Mouse (Mus musculus): ENCODE results near the gene Gm45717. TPM values are rescaled to one million over a fixed set of nuclear protein-coding genes. Genes with fewer than 3 reads are reported as not detected.
A peak's percentile ranks its signal among the peaks of the same experiment; 100 is the strongest.

Gene Gm45717
- total and polyA plus RNA-seq, 2 experiments from 2014 or later: 0.38 TPM; not detected in 1

- Histone ChIP-seq H3K9me3 (ENCODE audit: low read length) (no peaks in the 10 kb centered on the region), H3K4me3 (ENCODE audit: low read length) (peak overlapping the region; percentile 32), H3K9ac (replicated peaks; ENCODE audit: low read length) (0 out of 2 replicates have a peak overlapping the region, but pooled peaks have one; percentile 37), H3K4me2 (ENCODE audit: low read depth, low read length) (peak overlapping the region; percentile 61), H3K27me3 (ENCODE audit: insufficient read depth, low read length) (no peaks in the 10 kb centered on the region), H3K36me3 (ENCODE audit: insufficient read depth, low read length) (no peaks in the 10 kb centered on the region), H3K4me1 (ENCODE audit: insufficient read depth, low read length) (peaks cover 4% of the 10 kb centered on the region; the same call in 1 of the 2 replicates), H3K27ac (no peak overlapping the region)
- TF ChIP-seq CTCF (IDR thresholded peaks at IDR 0.05; ENCODE audit: low read depth): no peak
- ATAC-seq (peak; percentile 41; the same call in 1 of the 2 replicates), DNase-seq (ENCODE audit: low spot score) (peak; percentile 45)
- 20% methylated on average over 17 of the region's 17 CpGs for WGBS
These were observed 395 bp downstream of the Gm45717 start for GRCm38 (mm10) chr7:140955342-140955741.

- H3K36me3 ChIP-seq (ENCODE audit: insufficient read depth, low read length): no peaks in the 10 kb centered on the region
- ATAC-seq (no peak), DNase-seq (ENCODE audit: low spot score) (no peak)
- peak overlapping the region; percentile 61 for H3K4me2 ChIP-seq (ENCODE audit: low read depth, low read length)
- WGBS: 18% methylated on average over 9 of the region's 9 CpGs
- peak overlapping the region; percentile 32; the same call in 1 of the 2 replicates for H3K4me3 ChIP-seq (ENCODE audit: low read length)
- TF ChIP-seq CTCF (IDR thresholded peaks at IDR 0.05; ENCODE audit: low read depth): no peak
- no peak overlapping the region for H3K9ac ChIP-seq (replicated peaks; ENCODE audit: low read length)
- no peaks in the 10 kb centered on the region for H3K27me3 ChIP-seq (ENCODE audit: insufficient read depth, low read length)
- peaks cover 4% of the 10 kb centered on the region; the same call in 1 of the 2 replicates for H3K4me1 ChIP-seq (ENCODE audit: insufficient read depth, low read length)
- no peaks in the 10 kb centered on the region for H3K9me3 ChIP-seq (ENCODE audit: low read length)
- H3K27ac ChIP-seq: no peak overlapping the region
These were observed 1.0 kb downstream of the Gm45717 start for GRCm38 (mm10) chr7:140954733-140955071.

- H3K4me1 ChIP-seq (ENCODE audit: insufficient read depth, low read length): peaks cover 4% of the 10 kb centered on the region; the same call in 1 of the 2 replicates
- H3K4me2 ChIP-seq (ENCODE audit: low read depth, low read length): peak overlapping the region; percentile 61
- TF ChIP-seq CTCF (IDR thresholded peaks at IDR 0.05; ENCODE audit: low read depth): no peak
- H3K9ac ChIP-seq (replicated peaks; ENCODE audit: low read length): no peak overlapping the region
- H3K27me3 ChIP-seq (ENCODE audit: insufficient read depth, low read length): no peaks in the 10 kb centered on the region
- H3K27ac ChIP-seq: no peak overlapping the region
- 68% methylated on average over 15 of the region's 15 CpGs for WGBS
- H3K36me3 ChIP-seq (ENCODE audit: insufficient read depth, low read length): no peaks in the 10 kb centered on the region
- no peak overlapping the region for H3K4me3 ChIP-seq (ENCODE audit: low read length)
- ATAC-seq (no peak), DNase-seq (ENCODE audit: low spot score) (no peak)
- H3K9me3 ChIP-seq (ENCODE audit: low read length): no peaks in the 10 kb centered on the region
These were observed 1.7 kb downstream of the Gm45717 start for GRCm38 (mm10) chr7:140953800-140954732.

GRCm38 (mm10) chr7:140953133-140953532 lies 2.6 kb downstream of the Gm45717 start:
- ATAC-seq (no peak), DNase-seq (ENCODE audit: low spot score) (no peak)
- H3K9me3 ChIP-seq (ENCODE audit: low read length): no peaks in the 10 kb centered on the region
- H3K4me3 ChIP-seq (ENCODE audit: low read length): no peak overlapping the region
- H3K9ac ChIP-seq (replicated peaks; ENCODE audit: low read length): no peak overlapping the region
- TF ChIP-seq CTCF (IDR thresholded peaks at IDR 0.05; ENCODE audit: low read depth): no peak
- H3K36me3 ChIP-seq (ENCODE audit: insufficient read depth, low read length): no peaks in the 10 kb centered on the region
- 85% methylated on average over 11 of the region's 11 CpGs for WGBS
- no peak overlapping the region for H3K27ac ChIP-seq
- H3K27me3 ChIP-seq (ENCODE audit: insufficient read depth, low read length): no peaks in the 10 kb centered on the region
- H3K4me2 ChIP-seq (ENCODE audit: low read depth, low read length): no peak overlapping the region
- peaks cover 4% of the 10 kb centered on the region; the same call in 1 of the 2 replicates for H3K4me1 ChIP-seq (ENCODE audit: insufficient read depth, low read length)

- 85% methylated on average over 7 of the region's 7 CpGs for WGBS
- Histone ChIP-seq H3K27me3 (ENCODE audit: insufficient read depth, low read length) (no peaks in the 10 kb centered on the region), H3K9ac (replicated peaks; ENCODE audit: low read length) (no peak overlapping the region), H3K36me3 (ENCODE audit: insufficient read depth, low read length) (no peaks in the 10 kb centered on the region), H3K4me2 (ENCODE audit: low read depth, low read length) (no peak overlapping the region), H3K27ac (no peak overlapping the region), H3K4me1 (ENCODE audit: insufficient read depth, low read length) (peaks cover 4% of the 10 kb centered on the region; the same call in 1 of the 2 replicates), H3K9me3 (ENCODE audit: low read length) (no peaks in the 10 kb centered on the region), H3K4me3 (ENCODE audit: low read length) (no peak overlapping the region)
- ATAC-seq: no peak
- no peak for TF ChIP-seq CTCF (IDR thresholded peaks at IDR 0.05; ENCODE audit: low read depth)
- no peak for DNase-seq (ENCODE audit: low spot score)
These were observed 3.3 kb downstream of the Gm45717 start for GRCm38 (mm10) chr7:140952441-140952840.

GRCm38 (mm10) chr7:140951765-140952164 lies 4.0 kb downstream of the Gm45717 start:
- Histone ChIP-seq H3K9me3 (ENCODE audit: low read length) (no peaks in the 10 kb centered on the region), H3K9ac (replicated peaks; ENCODE audit: low read length) (no peak overlapping the region), H3K36me3 (ENCODE audit: insufficient read depth, low read length) (no peaks in the 10 kb centered on the region), H3K4me2 (ENCODE audit: low read depth, low read length) (no peak overlapping the region), H3K4me3 (ENCODE audit: low read length) (no peak overlapping the region), H3K27me3 (ENCODE audit: insufficient read depth, low read length) (no peaks in the 10 kb centered on the region), H3K4me1 (ENCODE audit: insufficient read depth, low read length) (peaks cover 4% of the 10 kb centered on the region; the same call in 1 of the 2 replicates), H3K27ac (no peak overlapping the region)
- DNase-seq (ENCODE audit: low spot score) (no peak), ATAC-seq (no peak)
- TF ChIP-seq CTCF (IDR thresholded peaks at IDR 0.05; ENCODE audit: low read depth): no peak
- WGBS: 74% methylated on average over 6 of the region's 6 CpGs

GRCm38 (mm10) chr7:140951051-140951450 lies 4.7 kb downstream of the Gm45717 start:
- 50% methylated on average over 8 of the region's 8 CpGs for WGBS
- Histone ChIP-seq H3K27ac (no peak overlapping the region), H3K4me3 (ENCODE audit: low read length) (no peak overlapping the region), H3K4me2 (ENCODE audit: low read depth, low read length) (no peak overlapping the region), H3K9me3 (ENCODE audit: low read length) (no peaks in the 10 kb centered on the region), H3K4me1 (ENCODE audit: insufficient read depth, low read length) (peaks cover 4% of the 10 kb centered on the region; the same call in 1 of the 2 replicates), H3K9ac (replicated peaks; ENCODE audit: low read length) (no peak overlapping the region), H3K36me3 (ENCODE audit: insufficient read depth, low read length) (no peaks in the 10 kb centered on the region), H3K27me3 (ENCODE audit: insufficient read depth, low read length) (no peaks in the 10 kb centered on the region)
- no peak for ATAC-seq
- no peak for TF ChIP-seq CTCF (IDR thresholded peaks at IDR 0.05; ENCODE audit: low read depth)
- no peak for DNase-seq (ENCODE audit: low spot score)

Data from hindbrain, postnatal 0 days (tissue).